Comparison of ENCODE assay signal across 29 mouse cellular contexts in genomic region chr15:83512489-83513281, GRCm38 (mm10). TPM values are rescaled to one million over a fixed set of nuclear protein-coding genes. Genes with fewer than 3 reads are reported as not detected.
DNase-seq lines count a peak whose midpoint lies in the region; ATAC-seq and TF ChIP-seq lines count a peak whose summit lies in the region.
"Had no signal": no experiment of that assay in that cellular context is flagged by ENCODE, and none has a peak within 500 bp of the region (broad histone marks: within the 10 kb centered on the region; RNA-seq: fewer than 3 reads in every experiment).

No protein-coding gene starts in this region.

- peak; percentile 49 for DNase-seq in midbrain, embryonic 11.5 days (ENCODE audit: low spot score, missing footprints)
- DNase-seq in ES-CJ7 (ENCODE audit: low read depth, low spot score) = peak; percentile 83
- peak; percentile 72 for DNase-seq in R1 (ENCODE audit: low read depth, low spot score)
- DNase-seq: adrenal gland, adult 2 months; adrenal gland, postnatal 14 days; cerebellum, adult 11 months; cerebellum, adult 2 months; cerebellum, postnatal 10 days; cerebellum, postnatal 36 days; embryo, embryonic 11 days; gastrocnemius, postnatal 25 days; heart, adult 18-20 months; heart, postnatal 14 days had no signal

- H3K9me3 ChIP-seq in midbrain, embryonic 11.5 days (ENCODE audit: control insufficient read depth, low read length) = no peaks in the 10 kb centered on the region
- H3K9me3 ChIP-seq in midbrain, embryonic 16.5 days (replicated peaks; ENCODE audit: control insufficient read depth, low read length, poor library complexity, severe bottlenecking) = no peaks in the 10 kb centered on the region
- H3K9me3 ChIP-seq in hindbrain, embryonic 16.5 days (ENCODE audit: control insufficient read depth, low read length) = no peaks in the 10 kb centered on the region
- H3K9me3 ChIP-seq: embryonic facial prominence, embryonic 10.5 days; embryonic facial prominence, embryonic 13.5 days; forebrain, embryonic 12.5 days; forebrain, embryonic 15.5 days; G1E; heart, embryonic 13.5 days; hindbrain, embryonic 12.5 days; hindbrain, embryonic 15.5 days; intestine, embryonic 15.5 days had no signal

- no peaks in the 10 kb centered on the region for H3K27me3 ChIP-seq in midbrain, embryonic 11.5 days (ENCODE audit: control insufficient read depth, insufficient read depth, low read length)
- H3K27me3 ChIP-seq in midbrain, embryonic 16.5 days (ENCODE audit: control insufficient read depth, insufficient read depth, low read depth, low read length) = no peaks in the 10 kb centered on the region
- H3K27me3 ChIP-seq in myocyte (ENCODE audit: control insufficient read depth, insufficient read depth, insufficient read length) = no peaks in the 10 kb centered on the region
- H3K27me3 ChIP-seq in hindbrain, embryonic 16.5 days (replicated peaks; ENCODE audit: control insufficient read depth, insufficient read depth, low read length) = no peaks in the 10 kb centered on the region
- H3K27me3 ChIP-seq: embryonic facial prominence, embryonic 13.5 days; forebrain, embryonic 15.5 days; heart, embryonic 13.5 days; hindbrain, embryonic 12.5 days; hindbrain, embryonic 15.5 days; intestine, embryonic 15.5 days had no signal

- no peaks in the 10 kb centered on the region for H3K4me1 ChIP-seq in midbrain, embryonic 11.5 days (ENCODE audit: control insufficient read depth, insufficient read depth, low read length)
- peaks cover 24% of the 10 kb centered on the region for H3K4me1 ChIP-seq in midbrain, embryonic 16.5 days (ENCODE audit: control insufficient read depth, insufficient read depth, low read length)
- peaks cover 15% of the 10 kb centered on the region for H3K4me1 ChIP-seq in hindbrain, embryonic 16.5 days (ENCODE audit: control insufficient read depth, insufficient read depth, low read depth, low read length)

- H3K36me3 ChIP-seq in midbrain, embryonic 11.5 days (ENCODE audit: control insufficient read depth, insufficient read depth, low read length) = no peaks in the 10 kb centered on the region
- no peaks in the 10 kb centered on the region for H3K36me3 ChIP-seq in midbrain, embryonic 16.5 days (ENCODE audit: control insufficient read depth, insufficient read depth, low read length)
- H3K36me3 ChIP-seq in myocyte (ENCODE audit: control insufficient read depth, insufficient read depth) = no peaks in the 10 kb centered on the region
- no peaks in the 10 kb centered on the region for H3K36me3 ChIP-seq in hindbrain, embryonic 16.5 days (ENCODE audit: control insufficient read depth, insufficient read depth, low read length)
- H3K36me3 ChIP-seq: embryonic facial prominence, embryonic 10.5 days; embryonic facial prominence, embryonic 13.5 days; forebrain, embryonic 12.5 days; forebrain, embryonic 15.5 days; G1E; heart, embryonic 13.5 days; hindbrain, embryonic 12.5 days; hindbrain, embryonic 15.5 days; intestine, embryonic 15.5 days had no signal

- H3K9ac ChIP-seq in midbrain, embryonic 11.5 days (ENCODE audit: low read length) = no peak overlapping the region
- no peak overlapping the region for H3K9ac ChIP-seq in midbrain, embryonic 16.5 days (ENCODE audit: low read depth, low read length)
- H3K9ac ChIP-seq in hindbrain, embryonic 16.5 days (ENCODE audit: low read depth, low read length) = no peak overlapping the region
- H3K9ac ChIP-seq: embryonic facial prominence, embryonic 13.5 days; forebrain, embryonic 12.5 days; forebrain, embryonic 15.5 days; heart, embryonic 13.5 days; hindbrain, embryonic 12.5 days; hindbrain, embryonic 15.5 days; intestine, embryonic 15.5 days had no signal

- H3K27ac ChIP-seq in midbrain, embryonic 11.5 days (ENCODE audit: low read depth, low read length) = no peak overlapping the region
- no peak overlapping the region for H3K27ac ChIP-seq in midbrain, embryonic 16.5 days (ENCODE audit: low read length)
- no peak overlapping the region for H3K27ac ChIP-seq in hindbrain, embryonic 16.5 days (ENCODE audit: low read depth, low read length)
- H3K27ac ChIP-seq: embryonic facial prominence, embryonic 10.5 days; embryonic facial prominence, embryonic 13.5 days; forebrain, embryonic 12.5 days; forebrain, embryonic 15.5 days; heart, embryonic 13.5 days; hindbrain, embryonic 12.5 days; hindbrain, embryonic 15.5 days; intestine, embryonic 15.5 days had no signal

- no peak for ATAC-seq in midbrain, embryonic 11.5 days (ENCODE audit: low FRiP score)
- no peak for ATAC-seq in midbrain, embryonic 16.5 days
- ATAC-seq in hindbrain, embryonic 16.5 days = no peak
- ATAC-seq in megakaryocyte progenitor cell, adult 5-6 weeks (replicated peaks; ENCODE audit: poor library complexity) = no peak; the same call in 1 of the 2 replicates
- ATAC-seq: CD4-positive, CD25-positive, alpha-beta regulatory T cell, adult 4 months; forebrain, embryonic 15.5 days; intestine, embryonic 15.5 days had no signal

- no peak for TF ChIP-seq POLR2A in myocyte (IDR thresholded peaks at IDR 0.05; ENCODE audit: insufficient read length, low read depth)

- 75% methylated on average over 13 of the region's 13 CpGs for WGBS in midbrain, embryonic 11.5 days
- WGBS in midbrain, embryonic 16.5 days = 79% methylated on average over 13 of the region's 13 CpGs
- 73% methylated on average over 12 of the region's 13 CpGs for WGBS in hindbrain, embryonic 16.5 days

- H3K4me3 ChIP-seq in midbrain, embryonic 11.5 days (ENCODE audit: low read depth, low read length) = no peak overlapping the region
- no peak overlapping the region for H3K4me3 ChIP-seq in midbrain, embryonic 16.5 days (ENCODE audit: low read depth, low read length)
- H3K4me3 ChIP-seq in myocyte = no peak overlapping the region
- no peak overlapping the region for H3K4me3 ChIP-seq in hindbrain, embryonic 16.5 days (ENCODE audit: low read length)
- H3K4me3 ChIP-seq: embryonic facial prominence, embryonic 10.5 days; embryonic facial prominence, embryonic 13.5 days; erythroblast, embryonic 14.5 days; forebrain, embryonic 12.5 days; forebrain, embryonic 15.5 days; heart, embryonic 13.5 days; hindbrain, embryonic 12.5 days; hindbrain, embryonic 15.5 days; intestine, embryonic 15.5 days had no signal

- no peaks in the 10 kb centered on the region for H3K79me2 ChIP-seq in myocyte (ENCODE audit: control insufficient read depth, insufficient read depth)

- no peak overlapping the region for H3ac ChIP-seq in myocyte (ENCODE audit: control insufficient read depth, insufficient read length)

- H3K4me2 ChIP-seq in midbrain, embryonic 11.5 days = no peak overlapping the region
- no peak overlapping the region for H3K4me2 ChIP-seq in midbrain, embryonic 16.5 days (ENCODE audit: low read length)
- H3K4me2 ChIP-seq in myocyte (ENCODE audit: low read depth) = no peak overlapping the region
- no peak overlapping the region for H3K4me2 ChIP-seq in hindbrain, embryonic 16.5 days (ENCODE audit: low read length)
- H3K4me2 ChIP-seq: embryonic facial prominence, embryonic 13.5 days; forebrain, embryonic 12.5 days; forebrain, embryonic 15.5 days; heart, embryonic 13.5 days; hindbrain, embryonic 12.5 days; hindbrain, embryonic 15.5 days; intestine, embryonic 15.5 days had no signal

TF ChIP-seq in myocyte, 11 proteins besides CTCF, POLR2A, EP300 and RAD21 (continues in another document):
- TF ChIP-seq SRF (IDR thresholded peaks at IDR 0.05; ENCODE audit: control insufficient read depth, insufficient read length, low read depth) (no peak), REST (IDR thresholded peaks at IDR 0.05; ENCODE audit: insufficient read depth, insufficient read length) (peak; percentile 80), TCF12 (IDR thresholded peaks at IDR 0.05; ENCODE audit: insufficient read depth, poor library complexity, severe bottlenecking) (no peak)

RNA-seq across cellular contexts. Expression of gene Ttll1, which starts 2.0 kb away (rescaled TPM):
- 32.2 and 34.6 TPM in 2 replicates for polyA plus RNA-seq in midbrain, embryonic 11.5 days (2014; fragmentation: Nextera tagmentation; extraction: Ambion mirVana)
- polyA plus RNA-seq in midbrain, embryonic 16.5 days (2015; fragmentation: Nextera tagmentation; extraction: Ambion mirVana) = 130 TPM in 2 replicates
- polyA plus RNA-seq in myocyte (2012; fragmentation: generic; extraction: Trizol) = 47.7 TPM
- polyA plus RNA-seq in hindbrain, embryonic 16.5 days (2015; fragmentation: Nextera tagmentation; extraction: Ambion mirVana) = 119 and 127 TPM in 2 replicates
- 6.2 and 7.6 TPM in 2 replicates for total RNA-seq in megakaryocyte progenitor cell, adult 5-6 weeks (2015)
- 2.0 and 4.9 TPM in 2 replicates for total RNA-seq in megakaryocyte progenitor cell, adult 5-6 weeks (2017)

RNA-seq across cellular contexts. Expression of gene Bik, which starts 14.0 kb away (rescaled TPM):
- 2.3 and 2.8 TPM in 2 replicates for polyA plus RNA-seq in midbrain, embryonic 11.5 days (2014; fragmentation: Nextera tagmentation; extraction: Ambion mirVana)
- polyA plus RNA-seq in midbrain, embryonic 16.5 days (2015; fragmentation: Nextera tagmentation; extraction: Ambion mirVana) = 0.26 and 0.55 TPM in 2 replicates
- polyA plus RNA-seq in myocyte (2012; fragmentation: generic; extraction: Trizol) = 1.3 TPM
- 0.29 and 0.65 TPM in 2 replicates for polyA plus RNA-seq in hindbrain, embryonic 16.5 days (2015; fragmentation: Nextera tagmentation; extraction: Ambion mirVana)
- 0.15 TPM in 1 of 2 replicates, not detected in the other for total RNA-seq in megakaryocyte progenitor cell, adult 5-6 weeks (2015)
- total RNA-seq in megakaryocyte progenitor cell, adult 5-6 weeks (2017) = 0.25 TPM in 1 of 2 replicates, not detected in the other
- total RNA-seq: G1E; hematopoietic stem cell, adult 5-6 weeks had no signal
- polyA plus RNA-seq: erythroblast, embryonic 14.5 days; G1E had no signal

RNA-seq across cellular contexts. Expression of gene Pacsin2, which starts 48.3 kb away (rescaled TPM):
- polyA plus RNA-seq in midbrain, embryonic 11.5 days (2014; fragmentation: Nextera tagmentation; extraction: Ambion mirVana) = 36.3 and 36.5 TPM in 2 replicates
- polyA plus RNA-seq in midbrain, embryonic 16.5 days (2015; fragmentation: Nextera tagmentation; extraction: Ambion mirVana) = 23.4 and 23.5 TPM in 2 replicates
- polyA plus RNA-seq in myocyte (2012; fragmentation: generic; extraction: Trizol) = 122 TPM
- polyA plus RNA-seq in hindbrain, embryonic 16.5 days (2015; fragmentation: Nextera tagmentation; extraction: Ambion mirVana) = 26.9 and 32.1 TPM in 2 replicates
- 40.0 and 47.4 TPM in 2 replicates for total RNA-seq in megakaryocyte progenitor cell, adult 5-6 weeks (2015)
- total RNA-seq in megakaryocyte progenitor cell, adult 5-6 weeks (2017) = 71.7 and 101 TPM in 2 replicates

RNA-seq across cellular contexts. Expression of gene Tspo, which starts 50.7 kb away (rescaled TPM):
- polyA plus RNA-seq in midbrain, embryonic 11.5 days (2014; fragmentation: Nextera tagmentation; extraction: Ambion mirVana) = 25.0 and 27.8 TPM in 2 replicates
- 5.8 and 6.1 TPM in 2 replicates for polyA plus RNA-seq in midbrain, embryonic 16.5 days (2015; fragmentation: Nextera tagmentation; extraction: Ambion mirVana)
- 937 TPM for polyA plus RNA-seq in myocyte (2012; fragmentation: generic; extraction: Trizol)
- polyA plus RNA-seq in hindbrain, embryonic 16.5 days (2015; fragmentation: Nextera tagmentation; extraction: Ambion mirVana) = 11.5 and 12.7 TPM in 2 replicates
- total RNA-seq in megakaryocyte progenitor cell, adult 5-6 weeks (2015) = 123 and 129 TPM in 2 replicates
- total RNA-seq in megakaryocyte progenitor cell, adult 5-6 weeks (2017) = 70.4 and 103 TPM in 2 replicates

RNA-seq across cellular contexts. Expression of gene Mcat, which starts 50.9 kb away (rescaled TPM):
- 36.6 and 39.1 TPM in 2 replicates for polyA plus RNA-seq in midbrain, embryonic 11.5 days (2014; fragmentation: Nextera tagmentation; extraction: Ambion mirVana)
- 25.9 and 30.3 TPM in 2 replicates for polyA plus RNA-seq in midbrain, embryonic 16.5 days (2015; fragmentation: Nextera tagmentation; extraction: Ambion mirVana)
- 55.9 TPM for polyA plus RNA-seq in myocyte (2012; fragmentation: generic; extraction: Trizol)
- polyA plus RNA-seq in hindbrain, embryonic 16.5 days (2015; fragmentation: Nextera tagmentation; extraction: Ambion mirVana) = 29.4 and 32.7 TPM in 2 replicates
- total RNA-seq in megakaryocyte progenitor cell, adult 5-6 weeks (2015) = 13.2 and 17.6 TPM in 2 replicates
- total RNA-seq in megakaryocyte progenitor cell, adult 5-6 weeks (2017) = 15.3 and 16.3 TPM in 2 replicates
